Mouse (Mus musculus) layer of hippocampus, adult 2 months (tissue): Measurements from ENCODE around the gene Sox5. TPM values are rescaled to one million over a fixed set of nuclear protein-coding genes. Genes with fewer than 3 reads are reported as not detected.

Experiments
- DNase-seq, 2 experiments: peaks; one replicate each; pipeline ENCODE4 v3.0.0; 2022; ENCODE audit warnings: low spot score in 2 of 2
- H3K27ac ChIP-seq: fragments of 200-600 bp; 2 replicates; pipeline ENCODE4 v1.8.1; 2022
- H3K4me3 ChIP-seq: fragments of 200-600 bp; 2 replicates; pipeline ENCODE4 v1.8.1; 2022; ENCODE audit warnings: mild to moderate bottlenecking
- CTCF ChIP-seq: fragments of 200-600 bp; conservative IDR thresholded peaks from 2 replicates; pipeline ENCODE4 v1.8.1; 2022; ENCODE audit warnings: antibody characterized with exemption, mild to moderate bottlenecking, moderate library complexity
- total RNA-seq, 2 experiments: library from RNA; stranded (reverse); gene quantifications; 2 replicates each; pipeline ENCODE4 v1.2.3; 2021

Gene Sox5
- total RNA-seq, 2 experiments from 2014 or later = 36.8 to 42.0 TPM

DNA sequence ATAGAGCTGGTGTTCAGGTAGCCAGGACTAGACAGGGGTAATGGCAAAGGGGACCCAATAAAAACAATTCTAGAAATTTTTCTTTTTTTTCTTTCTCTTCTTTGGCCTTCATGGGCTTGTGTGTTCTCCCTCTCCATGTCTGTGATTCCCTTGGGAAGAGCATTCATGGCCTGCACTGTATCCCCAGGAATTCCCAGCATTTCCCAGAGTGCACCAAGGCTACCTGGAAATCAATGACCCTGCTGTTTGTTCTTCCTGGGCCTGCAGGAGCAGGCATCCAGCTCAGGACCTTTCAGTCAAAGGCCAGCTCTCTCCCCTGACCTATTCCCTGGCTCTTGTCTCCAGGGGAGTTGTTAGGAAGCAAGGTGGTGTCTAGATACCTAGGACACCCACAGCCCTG is 1.5 kb upstream of the Sox5 start:
- DNase-seq = no peak
- TF ChIP-seq CTCF = no peak
- Histone ChIP-seq H3K27ac (no peak overlapping the region), H3K4me3 (no peak overlapping the region)

DNA sequence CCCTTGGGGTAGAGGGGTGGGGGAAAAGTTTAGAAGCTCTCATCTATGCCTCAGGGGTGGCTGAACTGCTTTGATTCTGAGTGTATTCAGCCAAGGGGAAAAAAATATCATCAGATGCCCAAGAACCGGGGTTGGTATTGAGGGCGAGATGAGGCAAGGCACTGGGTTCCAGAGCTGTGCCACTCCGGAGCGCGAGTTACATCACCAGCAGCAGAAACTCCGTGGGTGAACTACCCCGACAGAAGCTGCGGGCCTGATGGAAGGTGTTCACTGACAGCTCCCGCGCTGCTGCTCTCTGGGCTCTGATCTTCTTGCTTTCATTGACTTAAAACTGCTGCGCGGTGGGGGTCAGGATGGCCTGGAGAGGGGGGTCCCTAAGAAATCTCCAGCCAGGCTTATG is 1.1 kb upstream of the Sox5 start:
- peak overlapping the region; percentile 75 for H3K4me3 ChIP-seq
- H3K27ac ChIP-seq = peak overlapping the region; percentile 61; the same call in 1 of the 2 replicates
- no peak for TF ChIP-seq CTCF
- peak in 1 of 2 experiments; percentile 30 for DNase-seq

DNA sequence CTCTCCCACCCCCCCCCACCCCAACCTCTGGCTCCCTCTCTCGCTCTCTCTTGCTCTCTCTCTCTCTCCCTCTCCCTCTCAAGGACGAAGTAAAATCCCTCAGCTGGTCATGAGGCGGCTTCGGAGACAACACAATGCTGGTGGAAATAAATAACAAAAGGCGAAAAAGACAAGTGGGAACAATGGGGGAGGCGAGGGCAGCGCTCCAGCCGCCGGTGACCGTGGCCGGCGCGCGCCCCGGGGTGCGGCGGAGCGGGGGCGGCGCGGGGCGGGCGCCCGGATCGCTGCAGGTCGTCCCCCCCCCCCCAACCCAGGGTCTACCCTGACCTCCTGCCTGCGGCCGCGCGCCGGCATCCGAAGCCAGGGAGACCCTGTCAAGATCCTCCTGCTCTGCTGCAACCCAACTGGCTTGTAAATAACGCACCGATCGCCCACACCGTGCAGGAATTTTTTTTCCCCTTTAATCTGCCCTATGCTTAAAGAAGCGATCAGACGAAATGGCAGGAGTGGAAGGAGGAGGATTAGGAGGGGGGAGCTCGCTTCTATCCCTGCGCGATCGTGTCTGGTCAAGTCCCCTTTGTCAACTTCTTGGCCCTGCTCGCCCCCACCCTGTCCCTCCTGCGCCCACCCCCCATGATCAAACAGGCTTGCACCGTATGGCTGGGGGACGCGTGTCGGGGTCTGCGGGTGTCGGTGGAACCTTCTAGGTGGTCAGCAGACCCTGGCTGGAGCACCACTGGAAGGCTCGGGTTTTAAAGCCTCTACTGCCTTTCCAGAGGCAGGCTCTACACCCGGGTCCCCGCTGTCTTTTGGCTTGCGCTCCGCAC is 467 bp upstream of the Sox5 start:
- TF ChIP-seq CTCF = no peak
- DNase-seq = no peak
- Histone ChIP-seq H3K27ac (peak overlapping the region; percentile 61; the same call in 1 of the 2 replicates), H3K4me3 (peak overlapping the region; percentile 75)

DNA sequence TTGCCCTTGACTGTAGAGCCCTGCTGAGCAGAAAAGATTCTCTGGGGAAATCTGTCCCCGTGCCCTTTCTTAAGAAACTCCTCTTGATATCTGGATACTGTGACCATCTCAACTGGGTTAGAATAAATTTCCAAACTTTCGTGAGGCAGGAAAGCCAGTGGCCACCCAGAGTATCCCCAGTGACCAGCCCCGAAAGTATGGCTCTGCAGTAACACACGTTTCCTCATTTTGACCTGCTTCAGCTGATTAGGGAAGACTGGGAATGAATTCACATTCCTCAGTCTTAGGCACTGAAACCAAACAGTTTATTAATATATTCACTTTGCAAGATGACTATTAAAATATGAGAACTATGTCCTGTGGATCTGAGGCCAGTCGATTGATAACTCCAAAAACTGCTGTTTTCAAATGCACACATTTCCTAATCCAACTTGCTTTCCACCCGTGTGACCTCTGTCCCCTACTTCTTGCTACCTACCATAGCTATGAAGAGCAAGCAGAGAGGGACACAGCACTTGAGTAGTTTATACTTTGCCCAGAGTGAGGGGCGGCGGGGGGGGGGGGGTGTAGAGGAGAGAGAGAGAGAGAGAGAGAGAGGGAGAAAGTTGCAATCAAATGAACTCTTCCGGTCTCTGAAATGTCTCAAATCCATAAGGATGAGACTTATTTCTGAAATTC is 1.0 kb downstream of the Sox5 start:
- H3K27ac ChIP-seq = 0 out of 2 replicates have a peak overlapping the region, but pooled peaks have one; percentile 67
- TF ChIP-seq CTCF = no peak
- H3K4me3 ChIP-seq = peak overlapping the region; percentile 75
- no peak for DNase-seq

DNA sequence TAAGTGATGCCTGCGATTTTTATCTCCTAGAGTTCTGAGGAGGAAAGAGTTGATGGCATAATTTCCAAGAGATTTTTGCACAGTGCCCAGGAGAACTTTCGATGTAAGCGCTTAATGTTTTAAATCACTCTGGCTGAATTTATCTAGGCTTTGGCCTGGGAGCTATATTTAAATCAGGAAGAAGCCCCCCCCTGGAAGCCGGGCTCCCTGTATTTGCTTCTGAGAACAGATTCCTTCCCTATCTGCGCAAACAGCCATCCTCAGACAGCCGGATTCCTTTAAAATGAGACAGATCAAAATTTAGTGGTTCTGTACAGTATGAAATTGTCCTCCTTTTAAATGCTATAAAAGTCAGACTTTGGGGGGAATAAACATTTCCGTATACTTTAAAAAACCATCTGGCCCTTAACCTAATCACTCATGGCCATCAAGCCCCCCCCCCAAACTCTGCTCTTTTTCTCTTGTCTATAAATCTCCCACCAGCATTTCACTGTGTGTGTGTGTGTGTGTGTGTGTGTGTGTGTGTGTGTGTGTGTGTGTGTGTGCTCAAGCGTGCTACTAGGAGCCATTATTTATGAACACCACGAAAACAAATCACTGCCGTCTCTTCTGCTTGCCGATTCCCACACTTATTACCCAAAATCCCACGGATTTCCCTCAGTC is 1.7 kb downstream of the Sox5 start:
- no peak for TF ChIP-seq CTCF
- no peak for DNase-seq
- no peak overlapping the region for H3K4me3 ChIP-seq
- H3K27ac ChIP-seq = no peak overlapping the region

DNA sequence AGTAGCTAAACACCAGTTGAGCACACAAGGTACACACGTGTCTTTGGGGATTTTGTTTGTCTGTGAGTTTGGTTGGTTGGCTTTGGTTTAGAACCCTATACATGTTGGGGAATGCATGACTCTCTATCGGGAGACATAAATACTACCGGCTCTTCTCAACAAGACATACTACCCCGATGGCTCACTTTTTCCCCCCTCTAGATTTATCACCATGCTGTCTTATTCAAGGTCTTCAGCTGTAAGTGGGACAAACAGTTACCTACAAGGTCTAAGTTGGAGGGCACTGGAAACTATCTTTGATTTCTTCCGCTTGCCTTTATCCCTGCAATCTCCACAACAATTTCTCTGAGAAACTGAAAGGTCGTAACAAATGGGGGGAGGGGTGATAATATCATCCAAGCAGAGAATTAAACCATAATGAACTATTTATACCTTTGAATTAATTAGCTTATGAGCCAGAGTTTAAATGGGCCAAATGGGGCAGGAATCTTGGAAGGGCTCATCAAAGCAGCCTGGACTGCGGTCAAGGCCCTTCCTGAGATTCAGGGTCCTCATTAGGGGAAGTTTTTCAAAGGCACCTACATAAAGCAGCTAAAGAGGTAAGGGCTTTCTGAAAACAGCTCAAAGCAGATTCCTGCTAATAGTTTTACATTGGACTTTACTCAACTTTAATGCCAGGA is 4.3 kb downstream of the Sox5 start:
- DNase-seq = no peak
- Histone ChIP-seq H3K27ac (no peak overlapping the region), H3K4me3 (no peak overlapping the region)
- no peak for TF ChIP-seq CTCF

DNA sequence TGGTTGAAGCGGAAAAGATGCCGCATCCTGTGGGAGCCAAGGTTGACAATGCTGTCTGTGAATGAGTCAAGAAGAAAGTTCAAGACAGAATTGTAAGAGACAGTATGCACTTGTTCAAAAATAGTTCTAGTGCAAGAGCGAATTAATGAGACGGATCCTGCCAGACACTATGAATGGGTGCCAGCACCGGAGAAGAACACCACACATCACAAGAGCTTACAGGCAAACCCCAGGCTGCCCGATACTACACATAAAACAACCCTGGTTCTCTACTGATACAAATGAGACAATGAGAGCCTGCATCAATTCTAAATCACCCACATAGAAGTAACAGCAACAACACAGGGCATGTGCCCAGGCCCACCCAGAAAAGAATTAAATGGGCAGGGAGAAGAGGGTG is 8.0 kb downstream of the Sox5 start:
- DNase-seq = no peak
- no peak for TF ChIP-seq CTCF
- Histone ChIP-seq H3K4me3 (no peak overlapping the region), H3K27ac (no peak overlapping the region)

DNA sequence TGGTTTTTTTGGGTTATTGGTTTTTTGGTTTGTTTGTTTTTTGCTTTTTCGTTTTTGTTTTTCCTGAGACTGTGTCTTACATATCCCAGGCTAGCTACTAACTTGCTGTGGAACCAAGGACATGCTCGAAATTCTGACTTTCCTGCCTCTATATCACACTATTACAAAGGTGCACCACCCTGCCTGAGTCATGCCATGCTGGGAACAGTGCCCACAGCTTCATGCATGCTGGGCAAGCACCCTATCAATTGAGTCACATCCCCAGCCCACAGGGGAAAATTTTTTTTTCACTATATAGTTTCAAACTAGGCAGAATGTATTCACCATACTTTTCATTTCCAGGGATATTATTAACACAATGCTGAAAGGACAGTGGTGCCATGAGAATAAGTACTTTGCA is 8.8 kb downstream of the Sox5 start:
- no peak for TF ChIP-seq CTCF
- no peak overlapping the region for H3K27ac ChIP-seq
- DNase-seq = no peak
- H3K4me3 ChIP-seq = no peak overlapping the region

DNA sequence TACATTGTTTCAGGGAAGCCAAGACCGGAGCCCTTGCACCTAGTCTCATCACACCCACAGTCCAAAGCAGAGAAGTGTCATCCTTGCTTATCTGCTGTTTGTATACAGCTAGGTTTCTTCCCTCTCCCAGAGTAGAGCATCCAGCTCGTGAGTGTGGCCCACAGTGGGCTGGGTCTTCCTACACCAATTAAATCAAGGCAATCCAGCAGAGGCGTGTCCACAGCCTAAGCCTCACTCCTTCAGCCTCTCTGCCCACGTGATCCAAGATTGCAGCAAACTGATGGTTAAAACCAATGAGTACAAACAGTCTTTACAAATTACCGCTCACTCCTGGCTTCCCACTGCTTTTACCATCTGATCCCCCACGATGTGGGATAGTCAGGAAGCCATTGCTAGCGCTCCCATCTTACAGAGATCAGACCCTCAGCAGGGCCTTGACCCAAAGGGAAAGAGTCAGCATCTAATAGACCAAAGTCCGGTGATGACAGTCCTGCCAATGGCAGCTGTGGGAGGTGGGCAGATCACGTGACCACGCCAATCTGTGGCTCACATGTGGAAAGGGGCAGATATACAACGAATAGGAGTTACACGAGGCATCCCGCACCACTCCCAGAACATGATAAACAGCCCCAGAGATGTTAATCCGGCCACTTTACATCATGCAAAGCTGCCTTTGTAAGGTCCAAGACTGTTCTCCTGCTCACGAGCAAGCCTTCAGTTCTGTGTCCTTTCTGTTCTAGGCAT is 9.4 kb downstream of the Sox5 start:
- no peak for TF ChIP-seq CTCF
- Histone ChIP-seq H3K4me3 (no peak overlapping the region), H3K27ac (no peak overlapping the region)
- DNase-seq = no peak

DNA sequence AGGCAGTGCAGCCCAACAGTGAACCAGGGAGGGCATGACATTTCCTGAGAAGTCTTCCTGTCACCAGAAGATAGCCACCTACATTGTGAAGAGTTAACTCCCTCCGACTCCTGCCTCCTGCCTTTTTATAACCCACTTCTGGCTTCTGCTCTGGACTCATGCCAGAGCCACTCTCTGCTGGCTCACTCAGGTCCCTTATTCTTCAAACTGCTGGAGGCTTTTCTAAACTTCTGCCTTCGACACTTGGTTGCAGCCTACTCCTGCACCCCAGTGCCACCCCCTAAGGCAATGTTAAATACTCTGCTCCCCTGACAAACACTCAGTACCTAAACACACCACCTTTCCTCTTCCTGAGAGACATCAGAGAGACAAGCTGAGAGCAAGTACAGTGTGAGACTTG is 12.7 kb downstream of the Sox5 start:
- H3K27ac ChIP-seq = no peak overlapping the region
- no peak for DNase-seq
- H3K4me3 ChIP-seq = no peak overlapping the region
- no peak for TF ChIP-seq CTCF

DNA sequence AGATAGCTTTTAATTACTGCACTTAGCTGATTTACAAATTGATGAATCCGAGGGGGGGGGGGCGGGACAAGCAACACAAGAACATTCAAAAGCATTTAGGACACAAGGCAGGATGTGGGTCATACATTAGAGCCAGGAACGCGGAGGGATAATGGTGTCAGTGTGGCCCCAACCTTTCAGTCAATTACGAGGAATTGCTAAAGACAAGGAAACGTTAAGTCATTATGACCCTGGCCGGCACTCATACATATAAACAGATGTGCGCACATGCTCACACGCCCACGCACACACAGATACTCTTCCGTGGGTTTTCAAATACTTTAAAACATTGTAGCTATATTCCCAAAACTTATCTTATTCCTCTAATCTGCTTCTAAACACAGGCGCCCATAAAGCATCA is 19.9 kb downstream of the Sox5 start:
- no peak overlapping the region for H3K27ac ChIP-seq
- no peak overlapping the region for H3K4me3 ChIP-seq
- no peak for DNase-seq
- TF ChIP-seq CTCF = no peak

DNA sequence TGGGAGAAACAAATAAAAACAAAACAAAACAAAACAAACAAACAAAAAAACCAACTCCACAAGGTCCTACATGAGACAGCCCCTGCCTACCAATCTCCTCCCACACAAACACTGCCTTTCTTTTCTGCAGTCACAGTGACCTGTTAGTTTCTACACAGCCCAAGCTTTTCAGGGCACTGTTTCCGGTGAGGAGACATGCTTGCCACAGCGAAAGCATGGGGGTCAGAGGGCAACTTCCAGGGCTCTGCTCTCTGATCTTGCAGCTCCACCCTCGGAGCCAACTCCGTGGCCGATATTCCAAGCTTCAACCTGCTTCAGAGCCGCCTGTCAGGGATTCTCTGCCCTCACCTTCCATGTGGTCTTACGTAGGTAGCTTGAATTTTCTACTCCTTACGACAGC is 22.6 kb downstream of the Sox5 start:
- Histone ChIP-seq H3K27ac (no peak overlapping the region), H3K4me3 (no peak overlapping the region)
- no peak for DNase-seq
- no peak for TF ChIP-seq CTCF
